9 mouse cellular contexts compared by ENCODE assay signal in genomic region chr4:86124374-86124773, GRCm38 (mm10).
A peak's percentile ranks its signal among the peaks of the same experiment; 100 is the strongest.
DNase-seq lines count a peak whose midpoint lies in the region; ATAC-seq lines count a peak whose summit lies in the region.
"Had no signal": no experiment of that assay in that cellular context is flagged by ENCODE, and none has a peak within 500 bp of the region (broad histone marks: within the 10 kb centered on the region; RNA-seq: fewer than 3 reads in every experiment).

No protein-coding gene starts in this region.

- DNase-seq in heart, postnatal 4 days, result peak; percentile 37
- DNase-seq in NIH3T3 (ENCODE audit: low read depth), result peak; percentile 6
- DNase-seq in cerebellum, adult 9-10 months, result peak; percentile 34
- peak; percentile 60 for DNase-seq in kidney, postnatal 14 days
- DNase-seq in lung, postnatal 36 days, result peak; percentile 7
- DNase-seq in spleen, postnatal 10 days (ENCODE audit: low spot score in 2 of 2), result no peak

- H3K9ac ChIP-seq in heart, embryonic 11.5 days (ENCODE audit: low read depth, low read length), result no peak overlapping the region

- H3K4me3 ChIP-seq in heart, embryonic 11.5 days (ENCODE audit: low read depth, low read length), result no peak overlapping the region

- WGBS in heart, embryonic 11.5 days (ENCODE audit: insufficient replicate concordance), result 42% methylated on average over 3 of the region's 3 CpGs

- H3K27me3 ChIP-seq in heart, embryonic 11.5 days (ENCODE audit: control insufficient read depth, insufficient read depth, low read length), result no peaks in the 10 kb centered on the region
- H3K27me3 ChIP-seq: CH12.LX had no signal

- no peaks in the 10 kb centered on the region for H3K4me1 ChIP-seq in heart, embryonic 11.5 days (ENCODE audit: control insufficient read depth, insufficient read depth, low read length)

- no peaks in the 10 kb centered on the region for H3K36me3 ChIP-seq in heart, embryonic 11.5 days (ENCODE audit: control insufficient read depth, insufficient read depth, low read length)

- no peak for ATAC-seq in heart, embryonic 11.5 days (replicated peaks; ENCODE audit: insufficient number of reproducible peaks, low FRiP score, low TSS enrichment)
- ATAC-seq in activated CD4-positive, CD25-positive, alpha-beta regulatory T cell, adult 4 months, result no peak

- no peak overlapping the region for H3K4me2 ChIP-seq in heart, embryonic 11.5 days

- no peak overlapping the region for H3K27ac ChIP-seq in heart, embryonic 11.5 days (ENCODE audit: low read depth, low read length)

- no peaks in the 10 kb centered on the region for H3K9me3 ChIP-seq in heart, embryonic 11.5 days (replicated peaks; ENCODE audit: control insufficient read depth, low read length)

Comparison
In these comparisons a context has a peak if more than half of its experiments do, and no peak if none do; other contexts are left out.
1. DNase-seq: peak in heart, postnatal 4 days (single experiment), NIH3T3 (single experiment), cerebellum, adult 9-10 months (single experiment), kidney, postnatal 14 days (single experiment) and lung, postnatal 36 days (single experiment); none in spleen, postnatal 10 days (0 of 2).